Mouse (Mus musculus) left cerebral cortex, adult 9 months (tissue): ENCODE data around the gene Nr4a3.
A peak's percentile ranks its signal among the peaks of the same experiment; 100 is the strongest.

Source experiments
- DNase-seq, 2 experiments: peaks; one replicate each; pipeline ENCODE4 v3.0.0; 2022; ENCODE audit warnings: low spot score in 2 of 2

Nr4a3 gene

DNA sequence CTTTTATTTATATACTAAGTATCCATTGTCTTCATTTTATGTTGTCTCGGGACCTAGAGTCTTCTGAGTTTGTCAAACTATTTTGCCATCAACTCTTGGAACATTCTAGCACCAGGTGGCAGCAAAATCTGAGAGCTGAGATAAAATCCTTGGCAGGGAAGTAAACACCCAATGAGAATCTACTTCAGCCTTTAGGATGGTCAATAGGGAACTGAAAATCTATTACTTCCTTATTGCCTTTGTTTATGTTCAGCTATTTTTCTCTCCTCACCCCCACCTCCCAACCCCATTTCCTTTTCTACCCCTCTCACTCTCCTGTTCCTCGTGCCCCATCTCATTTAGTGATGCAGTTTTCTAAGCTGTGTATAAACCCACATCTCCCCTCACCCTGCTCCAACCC, 63.6 kb downstream of the Nr4a3 start:
- DNase-seq, result no peak

DNA sequence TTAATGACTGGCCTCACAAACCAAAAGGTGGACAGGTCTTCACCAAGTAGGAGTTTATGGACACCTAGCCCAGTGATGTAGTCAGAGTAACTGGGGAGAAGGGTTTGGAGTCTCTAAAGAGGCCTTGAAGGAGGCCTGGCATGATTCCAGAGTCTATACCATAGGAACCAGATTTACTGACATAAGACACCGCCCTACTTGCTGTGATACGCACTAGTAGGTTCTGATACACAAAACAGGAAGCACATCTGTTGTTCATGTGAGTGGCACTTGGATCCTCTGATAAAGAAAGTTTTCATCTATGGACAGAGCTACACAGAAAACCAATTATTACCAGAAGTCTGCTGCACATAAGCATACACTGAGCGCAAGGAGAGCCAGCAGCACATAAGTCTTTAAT, 65.4 kb downstream of the Nr4a3 start:
- no peak for DNase-seq

DNA sequence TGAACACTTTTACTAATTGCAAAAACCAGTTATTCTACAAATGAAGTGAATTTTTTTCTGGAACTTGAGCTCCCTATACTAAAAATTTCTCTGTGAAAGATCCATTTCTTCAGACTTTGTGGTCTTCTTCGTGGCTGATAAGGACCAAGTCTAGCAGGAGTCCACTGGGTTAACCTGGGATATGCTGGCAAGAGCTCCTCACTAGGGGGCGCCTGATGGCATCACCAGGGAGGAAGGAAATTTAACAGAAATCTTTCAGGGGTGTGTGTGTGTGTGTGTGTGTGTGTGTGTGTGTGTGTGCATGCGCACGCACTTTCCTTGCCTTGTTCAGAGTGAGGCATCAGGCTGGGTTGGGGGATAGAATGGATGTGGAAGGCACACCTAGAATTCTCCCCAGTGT, 71.2 kb downstream of the Nr4a3 start:
- no peak for DNase-seq

DNA sequence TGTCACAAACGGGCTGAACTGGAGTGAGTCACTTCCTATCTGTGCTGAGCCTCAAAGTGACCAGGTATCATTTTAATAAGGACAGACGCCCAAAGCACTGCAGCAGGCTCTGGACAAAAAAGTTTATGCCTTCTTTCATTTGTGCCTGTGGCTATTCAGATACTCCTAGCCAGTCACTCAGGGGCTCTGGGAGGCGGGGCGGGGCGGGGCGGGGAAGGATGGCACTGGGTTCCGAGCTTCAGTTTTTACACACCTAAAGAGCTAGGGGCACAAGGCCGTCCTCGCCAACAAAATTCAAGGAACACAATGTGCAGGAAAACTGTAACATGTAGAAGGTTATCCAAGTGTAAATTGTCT, 79.4 kb downstream of the Nr4a3 start:
- DNase-seq, result no peak

DNA sequence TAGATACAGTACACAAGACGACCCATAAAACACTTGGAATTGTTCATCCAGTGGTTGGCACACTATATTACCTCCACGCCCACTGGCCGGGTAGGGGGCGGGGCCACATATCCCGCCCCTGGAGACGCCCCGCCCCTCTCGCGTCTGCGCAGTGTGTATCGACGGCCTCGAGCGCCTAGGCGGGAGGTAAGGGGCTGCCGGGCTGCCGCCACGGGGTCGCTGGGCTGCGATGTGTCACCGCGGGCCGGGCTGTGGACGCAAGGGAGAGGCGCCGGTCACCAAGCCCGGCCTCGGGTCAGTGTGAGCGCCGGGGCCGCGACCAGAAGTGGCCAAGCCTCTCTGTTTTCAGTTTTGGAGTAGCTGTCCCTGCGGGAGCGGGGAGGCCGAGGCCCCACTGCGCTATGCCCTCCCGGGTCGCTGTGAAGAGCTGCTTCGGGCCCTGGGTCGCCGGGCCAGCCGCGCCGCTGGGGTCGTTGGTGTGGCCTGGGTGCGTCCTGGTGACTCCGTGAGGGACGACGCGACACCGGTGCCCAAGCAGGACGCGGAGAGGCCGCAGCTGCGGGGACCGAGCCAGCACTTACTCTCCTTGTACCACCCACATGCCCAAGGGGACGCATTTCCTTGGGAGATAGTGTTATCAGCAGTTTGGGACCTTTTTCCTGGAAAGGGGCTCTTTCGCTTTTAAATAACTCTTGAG, 80.0 kb downstream of the Nr4a3 start, which contains the start of gene Stx17:
TSS of gene Stx17 (plus strand) at position 143 of the 697 bp plus-strand sequence.
- DNase-seq, result peak; percentile 42 to 87

DNA sequence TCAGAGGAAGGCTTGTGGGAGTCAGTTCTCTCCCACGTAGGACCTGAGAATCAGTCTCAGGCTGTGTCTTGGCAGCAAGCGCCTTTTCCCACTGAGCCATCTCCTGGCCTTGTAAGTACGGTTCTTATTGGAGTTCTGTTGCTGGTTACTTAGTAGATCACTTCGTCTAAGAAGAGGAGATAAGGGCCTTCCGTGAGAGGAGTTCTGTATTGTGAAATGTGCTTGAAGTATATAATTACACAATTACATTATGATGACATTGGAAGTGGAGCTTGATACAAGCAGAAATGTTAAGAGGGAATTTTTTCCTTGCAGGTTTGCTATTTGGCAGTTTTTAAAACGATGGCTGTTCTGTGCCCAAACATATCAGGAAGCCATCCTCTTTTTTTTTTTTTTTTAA, 85.4 kb downstream of the Nr4a3 start:
- no peak for DNase-seq

DNA sequence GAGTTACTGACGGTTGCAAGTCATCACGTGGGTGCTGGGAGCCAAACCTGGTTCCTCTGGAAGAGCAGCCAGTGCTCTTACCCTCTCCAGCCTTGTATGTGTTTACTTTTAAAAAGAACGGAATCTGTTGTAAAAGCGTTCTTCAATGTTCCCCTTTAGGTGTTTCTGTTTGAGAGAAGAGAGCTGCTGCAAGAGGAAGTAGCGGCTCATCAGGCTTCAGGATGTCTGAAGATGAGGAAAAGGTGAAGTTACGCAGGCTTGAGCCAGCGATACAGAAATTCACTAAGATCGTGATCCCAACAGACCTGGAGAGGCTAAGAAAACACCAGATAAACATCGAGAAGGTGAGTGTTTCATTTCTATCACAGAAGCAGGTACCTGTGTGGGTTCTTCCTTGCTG, 86.7 kb downstream of the Nr4a3 start:
- DNase-seq, result no peak

DNA sequence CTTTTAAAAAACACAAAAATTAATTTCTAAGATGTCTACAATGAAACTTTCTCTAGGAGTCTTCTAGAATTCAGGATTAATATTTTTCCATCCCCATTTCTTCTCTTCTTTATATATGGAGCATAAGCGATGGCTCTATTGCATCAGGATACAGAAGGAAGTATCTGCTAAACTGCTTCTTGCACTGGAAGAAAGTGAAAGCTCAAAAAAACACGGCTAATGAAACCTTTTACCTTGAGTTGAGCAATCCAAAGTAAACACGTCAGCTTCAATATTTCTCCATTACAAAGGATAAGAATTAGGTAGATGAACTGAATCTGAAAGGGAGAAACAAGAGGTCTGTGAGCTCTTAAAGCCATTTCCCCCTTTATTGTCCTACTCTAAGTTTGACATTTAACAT, 87.8 kb downstream of the Nr4a3 start:
- no peak for DNase-seq
